Mouse (Mus musculus) ES-Bruce4 (cell line): ENCODE results near the gene Rps6kb2.

ENCODE experiments used
- CTCF ChIP-seq: IDR thresholded peaks from one replicate; pipeline ENCODE4 v1.8.1; 2011; ENCODE audit warnings: low read depth, low read length
- POLR2A ChIP-seq: IDR thresholded peaks from one replicate; pipeline ENCODE4 v1.8.1; 2011; ENCODE audit warnings: low read length; ENCODE audit not compliant: insufficient read depth

DNA sequence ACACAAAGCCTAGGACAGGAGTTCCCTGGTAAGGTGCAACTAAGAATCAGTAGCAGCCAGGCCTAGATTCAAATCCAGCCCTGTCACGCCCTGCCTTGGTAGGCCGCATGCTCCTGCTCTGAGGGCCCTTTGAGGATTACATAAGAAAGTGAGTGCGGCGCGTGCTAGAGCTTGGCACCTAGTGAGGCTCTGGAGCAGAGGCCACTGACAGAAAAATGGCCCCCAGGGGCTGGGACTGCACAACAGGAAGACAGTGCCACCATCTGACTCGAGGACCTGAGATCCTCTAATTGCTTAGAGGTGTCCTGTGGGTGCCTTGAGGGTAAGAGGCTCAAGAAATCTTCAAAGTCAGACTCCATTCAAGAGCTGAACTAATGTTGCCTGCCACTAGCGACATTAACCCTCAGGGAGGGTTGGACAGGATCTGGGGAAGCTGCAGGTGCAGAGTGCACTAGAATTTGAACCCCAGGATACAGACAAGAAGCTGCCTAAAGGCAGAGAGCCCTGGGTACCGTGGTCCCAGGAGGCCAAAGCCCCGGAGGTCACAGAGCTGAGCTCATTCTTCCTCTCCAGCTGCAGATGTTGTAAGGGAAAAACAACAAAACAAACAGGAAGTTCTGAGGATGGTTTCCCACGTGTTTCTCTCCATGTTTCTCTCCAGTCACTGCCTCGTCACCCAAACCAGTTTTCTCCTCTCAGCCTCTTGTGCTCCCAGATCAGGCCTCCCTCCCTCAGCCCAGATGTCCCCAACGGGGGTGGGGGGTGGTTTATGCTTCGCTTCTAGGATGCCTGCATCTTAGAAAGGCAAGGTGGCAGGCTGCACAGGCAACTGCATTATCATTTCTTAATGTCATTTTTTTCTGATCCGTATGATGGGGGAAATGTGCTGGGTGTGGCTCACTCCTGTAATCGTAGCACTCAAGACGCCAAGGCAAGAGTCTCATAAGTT lies 18.3 kb downstream of the Rps6kb2 start:
- TF ChIP-seq POLR2A (no peak), CTCF (no peak)
